ENCODE assay signal across 9 mouse cellular contexts in the genomic region with DNA sequence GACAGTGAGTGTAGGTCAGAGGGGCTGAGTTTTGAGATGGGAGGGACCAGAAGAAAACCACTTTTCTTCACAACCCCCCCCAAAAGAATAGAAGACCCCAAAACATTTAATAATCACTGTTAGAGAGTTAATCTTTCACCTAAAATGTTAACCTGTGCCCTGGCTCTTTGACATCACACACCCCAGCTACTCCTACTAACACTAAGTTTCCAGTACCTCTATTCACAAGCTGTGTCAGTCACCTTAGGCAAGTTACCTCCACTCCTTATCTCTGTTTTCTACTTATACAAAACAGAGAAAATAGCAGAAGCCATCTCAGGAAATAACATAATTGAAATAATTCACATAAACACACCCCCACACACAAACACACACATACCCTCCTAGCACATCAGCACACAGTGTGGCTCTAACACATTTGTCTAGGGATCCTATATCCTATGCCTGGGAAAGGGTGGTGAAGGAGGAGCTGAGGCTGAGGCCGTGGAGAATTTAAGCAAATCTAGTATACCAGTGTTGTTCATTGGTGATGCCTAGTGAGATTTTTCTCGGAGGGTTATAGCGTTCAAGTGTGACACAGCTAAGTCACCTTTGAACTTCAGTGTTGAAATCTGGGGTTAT.
A peak's percentile ranks its signal among the peaks of the same experiment; 100 is the strongest.
DNase-seq lines count a peak whose midpoint lies in the region; ATAC-seq and TF ChIP-seq lines count a peak whose summit lies in the region.
"Had no signal": no experiment of that assay in that cellular context is flagged by ENCODE, and none has a peak within 500 bp of the region (broad histone marks: within the 10 kb centered on the region; RNA-seq: fewer than 3 reads in every experiment).

No protein-coding gene starts in this region.

- H3K9ac ChIP-seq in kidney, embryonic 14.5 days (ENCODE audit: low read depth, low read length) = no peak overlapping the region
- H3K9ac ChIP-seq in embryonic facial prominence, embryonic 15.5 days = no peak overlapping the region
- peak overlapping the region; percentile 51 for H3K9ac ChIP-seq in midbrain, postnatal 0 days (replicated peaks; ENCODE audit: low read length, poor library complexity, severe bottlenecking)

- ATAC-seq in kidney, embryonic 14.5 days (ENCODE audit: low FRiP score, low TSS enrichment) = peak; percentile 55; the same call in 1 of the 2 replicates
- no peak for ATAC-seq in embryonic facial prominence, embryonic 15.5 days (ENCODE audit: insufficient number of reproducible peaks, low FRiP score, low TSS enrichment, low read depth)
- peak; percentile 9 for ATAC-seq in inflammation-experienced regulatory T-cells, adult 6 months
- no peak for ATAC-seq in midbrain, postnatal 0 days (ENCODE audit: low FRiP score)

- WGBS in kidney, embryonic 14.5 days = 72% methylated on average over 3 of the region's 3 CpGs
- 72% methylated on average over 3 of the region's 3 CpGs for WGBS in embryonic facial prominence, embryonic 15.5 days
- 72% methylated on average over 3 of the region's 3 CpGs for WGBS in midbrain, postnatal 0 days
- 92% methylated on average over 3 of the region's 3 CpGs for WGBS in cerebellum, adult 2 months

- no peak for TF ChIP-seq POLR2A in cerebellum, adult 2 months (IDR thresholded peaks at IDR 0.05; ENCODE audit: borderline replicate concordance, insufficient read depth, low read length)

- DNase-seq in kidney, postnatal 10 days = no peak
- no peak for DNase-seq in midbrain, postnatal 0 days (ENCODE audit: low spot score)
- no peak for DNase-seq in kidney, adult 11 months
- no peak for DNase-seq in spleen, postnatal 4 days (ENCODE audit: low spot score in 2 of 2)
- DNase-seq in cerebellum, adult 2 months = no peak

- TF ChIP-seq CTCF in midbrain, postnatal 0 days (IDR thresholded peaks at IDR 0.05) = no peak
- no peak for TF ChIP-seq CTCF in cerebellum, adult 2 months (IDR thresholded peaks at IDR 0.05; ENCODE audit: borderline replicate concordance, insufficient read depth, low read depth, low read length)

- H3K4me2 ChIP-seq in kidney, embryonic 14.5 days (replicated peaks; ENCODE audit: low read depth, low read length) = peak overlapping the region; percentile 35
- H3K4me2 ChIP-seq in embryonic facial prominence, embryonic 15.5 days (replicated peaks) = peak overlapping the region; percentile 58
- peak overlapping the region; percentile 58 for H3K4me2 ChIP-seq in midbrain, postnatal 0 days (ENCODE audit: low read depth, low read length, poor library complexity, severe bottlenecking)

- H3K4me3 ChIP-seq in kidney, embryonic 14.5 days (ENCODE audit: low read length) = peak overlapping the region; percentile 25
- H3K4me3 ChIP-seq in embryonic facial prominence, embryonic 15.5 days (replicated peaks) = peak overlapping the region; percentile 41; the same call in 1 of the 2 replicates
- H3K4me3 ChIP-seq in midbrain, postnatal 0 days (ENCODE audit: low read depth, low read length) = peak overlapping the region; percentile 35
- no peak overlapping the region for H3K4me3 ChIP-seq in cerebellum, adult 2 months (replicated peaks; ENCODE audit: insufficient read depth, low read depth, low read length)
- H3K4me3 ChIP-seq: heart, adult 2 months had no signal

- no peak overlapping the region for H3K27ac ChIP-seq in kidney, embryonic 14.5 days (ENCODE audit: low read depth, low read length)
- no peak overlapping the region for H3K27ac ChIP-seq in embryonic facial prominence, embryonic 15.5 days (replicated peaks)
- H3K27ac ChIP-seq in midbrain, postnatal 0 days (ENCODE audit: low read depth, low read length) = 0 out of 2 replicates have a peak overlapping the region, but pooled peaks have one; percentile 32
- H3K27ac ChIP-seq in cerebellum, adult 2 months (ENCODE audit: insufficient read depth, low read length) = no peak overlapping the region
- H3K27ac ChIP-seq: heart, adult 2 months had no signal

- no peaks in the 10 kb centered on the region for H3K9me3 ChIP-seq in kidney, embryonic 14.5 days (ENCODE audit: control insufficient read depth, low read length)
- no peaks in the 10 kb centered on the region for H3K9me3 ChIP-seq in embryonic facial prominence, embryonic 15.5 days (replicated peaks)
- H3K9me3 ChIP-seq in midbrain, postnatal 0 days (ENCODE audit: low read length) = no peaks in the 10 kb centered on the region

- no peaks in the 10 kb centered on the region for H3K36me3 ChIP-seq in kidney, embryonic 14.5 days (ENCODE audit: control insufficient read depth, insufficient read depth, low read length)
- no peaks in the 10 kb centered on the region for H3K36me3 ChIP-seq in embryonic facial prominence, embryonic 15.5 days
- H3K36me3 ChIP-seq in midbrain, postnatal 0 days (ENCODE audit: insufficient read depth, low read length) = no peaks in the 10 kb centered on the region

- H3K27me3 ChIP-seq in kidney, embryonic 14.5 days (ENCODE audit: control insufficient read depth, insufficient read depth, low read length) = no peaks in the 10 kb centered on the region
- no peaks in the 10 kb centered on the region for H3K27me3 ChIP-seq in embryonic facial prominence, embryonic 15.5 days
- H3K27me3 ChIP-seq in midbrain, postnatal 0 days (ENCODE audit: insufficient read depth, low read length) = no peaks in the 10 kb centered on the region
- no peaks in the 10 kb centered on the region for H3K27me3 ChIP-seq in cerebellum, adult 2 months (ENCODE audit: control insufficient read depth, insufficient read depth, low read length)

- no peaks in the 10 kb centered on the region for H3K4me1 ChIP-seq in kidney, embryonic 14.5 days (ENCODE audit: control insufficient read depth, insufficient read depth, low read length)
- H3K4me1 ChIP-seq in embryonic facial prominence, embryonic 15.5 days = no peaks in the 10 kb centered on the region
- H3K4me1 ChIP-seq in midbrain, postnatal 0 days (ENCODE audit: insufficient read depth, low read length) = no peaks in the 10 kb centered on the region
- no peaks in the 10 kb centered on the region for H3K4me1 ChIP-seq in cerebellum, adult 2 months (ENCODE audit: control insufficient read depth, insufficient read depth, low read length)

Comparison
In these comparisons a context has a peak if more than half of its experiments do, and no peak if none do; other contexts are left out.
1. ATAC-seq: peak in kidney, embryonic 14.5 days (single experiment) and inflammation-experienced regulatory T-cells, adult 6 months (single experiment); none in embryonic facial prominence, embryonic 15.5 days (single experiment) and midbrain, postnatal 0 days (single experiment).
2. Peak in every context shown above with its lines, with median percentiles within 50 percentile points of each other: H3K4me2 ChIP-seq.